Mouse (Mus musculus) C2C12 (cell line): Measurements from ENCODE around the gene Rassf8. TPM values are rescaled to one million over a fixed set of nuclear protein-coding genes. Genes with fewer than 3 reads are reported as not detected.

Experiments
- H3K27me3 ChIP-seq: one replicate; pipeline ENCODE4 v1.6.1; 2011; ENCODE audit not compliant: control insufficient read depth, insufficient read depth, insufficient read length
- H3K36me3 ChIP-seq: one replicate; pipeline ENCODE4 v1.6.1; 2011; ENCODE audit not compliant: control insufficient read depth, insufficient read depth
- H3K4me3 ChIP-seq: one replicate; pipeline ENCODE4 v1.5.1; 2011; ENCODE audit warnings: mild to moderate bottlenecking, control low read depth; ENCODE audit not compliant: poor library complexity, insufficient read depth, severe bottlenecking
- H3K79me2 ChIP-seq: one replicate; pipeline ENCODE4 v1.6.1; 2011; ENCODE audit not compliant: control insufficient read depth, insufficient read depth
- H3K79me3 ChIP-seq: one replicate; pipeline ENCODE4 v1.6.1; 2011; ENCODE audit warnings: low read depth, control low read depth
- H3ac ChIP-seq: one replicate; pipeline ENCODE3; 2011; ENCODE audit warnings: low read depth; ENCODE audit not compliant: control insufficient read depth, insufficient read length
- CEBPB ChIP-seq: IDR thresholded peaks from one replicate; pipeline ENCODE4 v1.6.1; 2011; ENCODE audit warnings: low read depth, mild to moderate bottlenecking, control low read depth, moderate library complexity
- CTCF ChIP-seq: IDR thresholded peaks from one replicate; pipeline ENCODE4 v1.5.1; 2011; ENCODE audit not compliant: control insufficient read depth, insufficient read depth, insufficient read length
- FOSL1 ChIP-seq: IDR thresholded peaks from one replicate; pipeline ENCODE4 v1.8.0; 2011; ENCODE audit warnings: mild to moderate bottlenecking, low read length; ENCODE audit not compliant: poor library complexity, insufficient read depth, severe bottlenecking
- MAX ChIP-seq: IDR thresholded peaks from one replicate; pipeline ENCODE4 v1.6.1; 2011; ENCODE audit warnings: mild to moderate bottlenecking, control low read depth
- MYOD1 ChIP-seq: IDR thresholded peaks from one replicate; pipeline ENCODE4 v1.6.1; 2011; ENCODE audit warnings: low read depth; ENCODE audit not compliant: control insufficient read depth, insufficient read length
- MYOG ChIP-seq: IDR thresholded peaks from one replicate; pipeline ENCODE4 v1.6.1; 2011; ENCODE audit not compliant: control insufficient read depth, insufficient read length; ENCODE audit errors: extremely low read depth
- USF1 ChIP-seq: IDR thresholded peaks from one replicate; pipeline ENCODE4 v1.6.1; 2011; ENCODE audit warnings: low read depth, mild to moderate bottlenecking, control low read depth, moderate library complexity
- polyA plus RNA-seq: library from polyadenylated mRNA; unstranded; fragments of >200 nt; fragmentation: generic; extraction: Trizol; gene quantifications from one replicate; pipeline ENCODE4 v1.2.1, GENCODE M21; 2012; ENCODE audit warnings: missing spikeins

The Rassf8 gene
- polyA plus RNA-seq, 1 experiment, result 7.3 TPM

DNA sequence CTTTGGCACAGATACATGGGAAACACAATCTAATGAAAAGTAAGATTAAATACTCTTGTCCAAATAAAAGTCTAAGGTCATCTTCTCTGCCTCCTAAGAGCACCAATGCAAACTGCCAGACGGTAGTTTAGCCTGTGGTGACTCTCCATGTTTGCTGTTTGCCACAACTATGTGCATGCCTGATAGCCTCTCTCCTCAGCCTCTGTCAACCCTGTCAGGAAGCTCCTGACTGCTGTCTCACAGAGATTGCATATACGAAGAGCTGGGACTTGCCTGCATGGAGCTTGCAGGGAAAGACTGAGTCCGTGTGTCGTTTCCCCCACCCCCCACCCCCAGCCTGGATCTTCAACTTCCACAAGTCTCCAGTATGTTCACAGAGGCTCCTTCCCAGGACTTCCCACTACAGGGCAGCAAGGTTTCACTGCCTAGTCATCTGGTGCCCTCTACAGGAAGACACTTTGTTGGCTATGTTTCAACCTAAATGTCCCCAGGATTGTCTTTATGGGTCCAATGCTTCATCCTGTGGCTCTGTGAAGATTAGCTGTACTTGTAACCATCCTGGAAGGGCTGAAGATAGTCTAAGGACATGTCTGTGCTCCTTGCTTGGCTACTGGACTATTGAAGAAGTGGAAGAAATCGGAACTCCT lies 77.2 kb downstream of the Rassf8 start:
- TF ChIP-seq FOSL1 (no peak), CEBPB (no peak), CTCF (no peak), MYOG (no peak), MYOD1 (no peak), MAX (no peak), USF1 (no peak)
- H3K4me3 ChIP-seq, result no peak overlapping the region
- no peak overlapping the region for H3ac ChIP-seq
- no peaks in the 10 kb centered on the region for H3K27me3 ChIP-seq
- no peaks in the 10 kb centered on the region for H3K79me3 ChIP-seq
- no peaks in the 10 kb centered on the region for H3K36me3 ChIP-seq
- no peaks in the 10 kb centered on the region for H3K79me2 ChIP-seq

DNA sequence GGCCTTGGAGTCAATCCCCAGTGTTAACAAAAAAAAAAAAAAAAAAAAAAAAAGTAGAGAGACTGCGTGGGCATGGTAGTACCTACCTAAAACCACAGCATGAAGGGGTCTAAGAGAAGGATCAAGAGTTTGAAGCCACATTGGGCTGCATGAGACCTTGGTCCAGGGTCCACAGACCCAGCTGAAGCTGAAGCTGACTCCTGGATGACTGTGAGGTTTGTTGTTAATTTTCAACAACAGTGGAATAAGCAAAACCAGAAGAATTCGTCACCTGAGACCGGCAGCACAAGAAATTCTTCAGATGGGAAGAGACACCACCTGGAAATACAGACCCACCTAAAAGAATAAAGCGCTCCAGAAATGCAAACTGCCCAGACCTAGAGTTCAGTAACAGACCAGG lies 79.8 kb downstream of the Rassf8 start:
- H3K79me3 ChIP-seq, result no peaks in the 10 kb centered on the region
- H3K79me2 ChIP-seq, result no peaks in the 10 kb centered on the region
- no peaks in the 10 kb centered on the region for H3K36me3 ChIP-seq
- no peak for TF ChIP-seq MYOD1
- H3ac ChIP-seq, result no peak overlapping the region
- H3K27me3 ChIP-seq, result no peaks in the 10 kb centered on the region
- no peak overlapping the region for H3K4me3 ChIP-seq

DNA sequence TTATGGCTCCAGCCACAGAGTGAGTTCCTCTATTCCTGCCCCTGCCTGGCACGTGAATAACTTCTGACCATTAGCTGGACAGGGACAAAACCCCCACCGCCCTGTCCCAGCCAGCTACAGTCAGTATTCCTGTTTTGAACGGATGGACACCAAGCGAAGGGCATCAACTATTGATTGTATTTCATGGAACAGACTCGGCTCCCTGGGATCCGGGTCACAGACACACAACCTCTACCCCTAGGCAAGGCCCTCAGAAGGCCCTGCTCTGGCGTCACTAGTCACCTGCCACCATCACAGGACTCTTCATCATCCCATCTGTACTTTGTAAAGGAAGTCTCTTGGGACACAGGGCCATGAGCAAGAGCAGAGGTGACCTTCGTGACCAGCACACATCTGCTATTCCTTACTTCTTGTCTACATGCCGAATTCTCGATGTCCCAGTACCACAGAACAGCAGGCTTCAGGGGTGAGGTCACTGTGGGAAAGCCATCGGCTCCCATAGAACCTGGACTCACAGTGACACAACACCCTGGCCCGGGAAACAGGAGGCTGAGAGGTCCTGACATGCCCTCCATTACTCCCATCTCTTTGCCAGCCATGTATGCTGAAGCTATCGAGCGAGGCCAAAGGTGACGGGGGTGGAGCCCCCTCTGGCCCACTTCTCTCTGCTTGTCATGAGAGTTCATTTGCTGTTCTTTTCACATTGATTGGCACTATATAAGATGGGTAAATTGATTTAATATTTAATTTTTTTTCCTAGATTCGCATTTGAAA lies 82.7 kb downstream of the Rassf8 start:
- H3K79me2 ChIP-seq, result no peaks in the 10 kb centered on the region
- H3K36me3 ChIP-seq, result no peaks in the 10 kb centered on the region
- no peaks in the 10 kb centered on the region for H3K79me3 ChIP-seq
- H3K4me3 ChIP-seq, result no peak overlapping the region
- H3ac ChIP-seq, result no peak overlapping the region
- no peaks in the 10 kb centered on the region for H3K27me3 ChIP-seq
- TF ChIP-seq CEBPB (no peak), MAX (no peak), USF1 (no peak), MYOG (no peak)

DNA sequence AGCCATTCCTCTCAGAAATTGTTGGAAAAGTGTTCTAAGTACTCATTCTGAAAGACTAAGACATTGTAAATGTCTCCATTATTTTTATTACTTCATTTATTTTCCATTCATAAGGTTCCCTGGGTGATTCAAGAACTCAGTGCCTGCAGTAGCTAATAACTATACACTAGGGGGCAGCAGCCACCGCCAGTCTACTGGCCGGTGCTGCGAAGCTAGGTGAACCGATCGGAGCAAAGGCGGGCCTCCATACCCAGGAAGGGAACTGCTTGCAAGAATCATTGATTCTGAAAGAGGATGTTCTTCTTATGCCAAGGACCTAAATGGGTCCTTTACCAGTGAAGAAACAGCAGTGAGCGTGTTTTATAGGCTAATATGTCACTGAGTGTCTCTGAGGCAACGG lies 83.6 kb downstream of the Rassf8 start:
- H3K79me2 ChIP-seq, result no peaks in the 10 kb centered on the region
- H3K27me3 ChIP-seq, result no peaks in the 10 kb centered on the region
- H3K79me3 ChIP-seq, result no peaks in the 10 kb centered on the region
- no peaks in the 10 kb centered on the region for H3K36me3 ChIP-seq
- TF ChIP-seq FOSL1 (no peak), MYOG (no peak), CEBPB (no peak), MYOD1 (no peak), CTCF (peak; percentile 42)
- no peak overlapping the region for H3K4me3 ChIP-seq
- H3ac ChIP-seq, result no peak overlapping the region

DNA sequence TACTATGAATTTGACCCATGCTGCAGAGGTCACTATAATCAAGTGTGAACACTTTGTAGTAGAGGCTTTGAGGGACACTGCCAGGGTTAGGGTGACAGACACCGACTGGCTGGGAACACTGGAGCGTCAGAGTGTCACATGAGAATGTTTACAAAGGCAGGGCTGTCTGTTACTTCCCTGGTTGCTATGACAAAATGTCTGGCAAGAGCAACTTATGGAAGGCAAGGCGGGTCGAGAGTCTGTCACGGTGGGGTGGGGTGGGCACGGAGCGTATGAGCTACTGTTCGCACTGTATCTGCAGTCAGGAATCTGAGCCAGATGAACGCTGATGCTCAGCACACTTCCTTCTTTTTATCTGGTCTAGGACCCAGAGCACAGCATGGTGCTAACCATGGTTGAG lies 84.1 kb downstream of the Rassf8 start:
- no peaks in the 10 kb centered on the region for H3K36me3 ChIP-seq
- no peak for TF ChIP-seq USF1
- no peak for TF ChIP-seq FOSL1
- TF ChIP-seq CEBPB, result no peak
- no peak for TF ChIP-seq CTCF
- TF ChIP-seq MYOD1, result no peak
- TF ChIP-seq MYOG, result no peak
- TF ChIP-seq MAX, result no peak

DNA sequence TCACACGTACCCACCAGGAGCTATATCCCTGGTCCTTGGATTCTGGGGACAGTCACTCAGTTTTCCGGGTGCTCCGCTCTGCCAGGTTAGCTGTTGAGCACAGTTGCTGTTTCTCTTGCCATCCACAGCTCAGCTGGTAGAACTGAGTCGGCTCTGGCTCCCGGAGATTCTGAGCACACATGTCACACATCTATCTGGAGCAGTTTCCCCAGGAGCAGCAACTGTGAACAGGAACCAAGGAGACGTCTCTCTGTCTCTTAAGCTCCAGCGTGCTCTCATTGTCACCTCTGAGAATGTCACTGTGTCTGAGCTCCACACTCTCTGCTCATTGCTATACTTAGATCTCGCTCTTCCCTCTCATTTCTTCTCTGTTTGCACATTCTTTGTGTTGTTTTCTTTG lies 86.4 kb downstream of the Rassf8 start:
- H3K27me3 ChIP-seq, result no peaks in the 10 kb centered on the region
- H3K79me3 ChIP-seq, result no peaks in the 10 kb centered on the region
- no peak for TF ChIP-seq MAX
- no peak for TF ChIP-seq CEBPB
- TF ChIP-seq FOSL1, result no peak
- TF ChIP-seq USF1, result no peak
- TF ChIP-seq MYOD1, result no peak
- TF ChIP-seq MYOG, result no peak
- H3K36me3 ChIP-seq, result no peaks in the 10 kb centered on the region
- no peak overlapping the region for H3K4me3 ChIP-seq
- no peak overlapping the region for H3ac ChIP-seq
- H3K79me2 ChIP-seq, result no peaks in the 10 kb centered on the region

More for the DNA sequence above, 84.1 kb downstream of the Rassf8 start:
- H3K4me3 ChIP-seq, result no peak overlapping the region
- no peaks in the 10 kb centered on the region for H3K79me3 ChIP-seq
- H3K27me3 ChIP-seq, result no peaks in the 10 kb centered on the region
- H3K79me2 ChIP-seq, result no peaks in the 10 kb centered on the region
- H3ac ChIP-seq, result no peak overlapping the region
